ENCODE assay signal across 20 mouse cellular contexts in genomic region chr19:25613476-25614300, GRCm38 (mm10). TPM values are rescaled to one million over a fixed set of nuclear protein-coding genes. Genes with fewer than 3 reads are reported as not detected.
A peak's percentile ranks its signal among the peaks of the same experiment; 100 is the strongest.
DNase-seq lines count a peak whose midpoint lies in the region; ATAC-seq lines count a peak whose summit lies in the region.
"Had no signal": no experiment of that assay in that cellular context is flagged by ENCODE, and none has a peak within 500 bp of the region (broad histone marks: within the 10 kb centered on the region; RNA-seq: fewer than 3 reads in every experiment).

No protein-coding gene starts in this region.

- H3K4me3 ChIP-seq in midbrain, embryonic 12.5 days, result peak overlapping the region; percentile 1; the same call in 1 of the 2 replicates
- H3K4me3 ChIP-seq in midbrain, embryonic 16.5 days (ENCODE audit: low read depth, low read length), result no peak overlapping the region
- H3K4me3 ChIP-seq in embryonic facial prominence, embryonic 13.5 days, result no peak overlapping the region
- H3K4me3 ChIP-seq in limb, embryonic 10.5 days, result no peak overlapping the region
- H3K4me3 ChIP-seq: layer of hippocampus, adult 2 months; neural tube, embryonic 12.5 days had no signal

- no peak overlapping the region for H3K9ac ChIP-seq in midbrain, embryonic 12.5 days (replicated peaks)
- H3K9ac ChIP-seq in midbrain, embryonic 16.5 days (ENCODE audit: low read depth, low read length), result no peak overlapping the region
- no peak overlapping the region for H3K9ac ChIP-seq in embryonic facial prominence, embryonic 13.5 days
- H3K9ac ChIP-seq: liver, postnatal 0 days; neural tube, embryonic 12.5 days had no signal

- DNase-seq in embryo, embryonic 10 days (ENCODE audit: low spot score), result peak; percentile 52
- DNase-seq in limb, embryonic 10.5 days (ENCODE audit: low spot score), result peak; percentile 62
- no peak for DNase-seq in heart, postnatal 10 days
- no peak for DNase-seq in lung, postnatal 14 days
- no peak for DNase-seq in left cerebral cortex, postnatal 14 days (ENCODE audit: low spot score in 2 of 2)
- DNase-seq: adrenal gland, postnatal 25 days; cerebellum, adult 8-10 months; heart, adult 11 months; liver, postnatal 0 days; right cerebral cortex, postnatal 25 days; thymus, postnatal 4 days had no signal

- ATAC-seq in midbrain, embryonic 12.5 days (ENCODE audit: low FRiP score, low read depth), result no peak
- no peak for ATAC-seq in midbrain, embryonic 16.5 days
- no peak for ATAC-seq in embryonic facial prominence, embryonic 13.5 days (ENCODE audit: insufficient number of reproducible peaks, insufficient read depth, low FRiP score, low TSS enrichment, low read depth)
- ATAC-seq: intestine, embryonic 16.5 days; liver, postnatal 0 days had no signal

- intact Hi-C loops in heart, postnatal 10 days (cut with DNase I), result no loop called here
- intact Hi-C loops in left cerebral cortex, postnatal 14 days (cut with DNase I), result no loop called here

- peaks cover 18% of the 10 kb centered on the region for H3K4me1 ChIP-seq in midbrain, embryonic 12.5 days
- peaks cover 11% of the 10 kb centered on the region for H3K4me1 ChIP-seq in midbrain, embryonic 16.5 days (ENCODE audit: control insufficient read depth, insufficient read depth, low read length)
- peaks cover 16% of the 10 kb centered on the region for H3K4me1 ChIP-seq in embryonic facial prominence, embryonic 13.5 days
- H3K4me1 ChIP-seq in limb, embryonic 10.5 days, result peaks cover 72% of the 10 kb centered on the region

- 8% methylated on average over 13 of the region's 13 CpGs for WGBS in midbrain, embryonic 12.5 days
- WGBS in midbrain, embryonic 16.5 days, result 9% methylated on average over 13 of the region's 13 CpGs
- 8% methylated on average over 13 of the region's 13 CpGs for WGBS in embryonic facial prominence, embryonic 13.5 days
- 3% methylated on average over 13 of the region's 13 CpGs for WGBS in limb, embryonic 10.5 days

- H3K4me2 ChIP-seq in midbrain, embryonic 12.5 days (replicated peaks), result no peak overlapping the region
- no peak overlapping the region for H3K4me2 ChIP-seq in midbrain, embryonic 16.5 days (ENCODE audit: low read length)
- peak overlapping the region; percentile 24; the same call in 1 of the 2 replicates for H3K4me2 ChIP-seq in embryonic facial prominence, embryonic 13.5 days
- H3K4me2 ChIP-seq: neural tube, embryonic 12.5 days had no signal

- H3K36me3 ChIP-seq in midbrain, embryonic 12.5 days, result no peaks in the 10 kb centered on the region
- no peaks in the 10 kb centered on the region for H3K36me3 ChIP-seq in midbrain, embryonic 16.5 days (ENCODE audit: control insufficient read depth, insufficient read depth, low read length)
- H3K36me3 ChIP-seq in embryonic facial prominence, embryonic 13.5 days, result no peaks in the 10 kb centered on the region
- no peaks in the 10 kb centered on the region for H3K36me3 ChIP-seq in limb, embryonic 10.5 days
- H3K36me3 ChIP-seq: neural tube, embryonic 12.5 days had no signal

- no peak overlapping the region for H3K27ac ChIP-seq in midbrain, embryonic 12.5 days (replicated peaks)
- H3K27ac ChIP-seq in midbrain, embryonic 16.5 days (ENCODE audit: low read length), result no peak overlapping the region
- no peak overlapping the region for H3K27ac ChIP-seq in embryonic facial prominence, embryonic 13.5 days
- no peak overlapping the region for H3K27ac ChIP-seq in limb, embryonic 10.5 days
- H3K27ac ChIP-seq: layer of hippocampus, adult 2 months; neural tube, embryonic 12.5 days had no signal

- no peaks in the 10 kb centered on the region for H3K9me3 ChIP-seq in midbrain, embryonic 12.5 days
- no peaks in the 10 kb centered on the region for H3K9me3 ChIP-seq in midbrain, embryonic 16.5 days (replicated peaks; ENCODE audit: control insufficient read depth, low read length, poor library complexity, severe bottlenecking)
- H3K9me3 ChIP-seq in embryonic facial prominence, embryonic 13.5 days, result no peaks in the 10 kb centered on the region
- H3K9me3 ChIP-seq in limb, embryonic 10.5 days (replicated peaks), result no peaks in the 10 kb centered on the region
- H3K9me3 ChIP-seq: neural tube, embryonic 12.5 days had no signal

- peaks cover 96% of the 10 kb centered on the region for H3K27me3 ChIP-seq in midbrain, embryonic 12.5 days
- H3K27me3 ChIP-seq in midbrain, embryonic 16.5 days (ENCODE audit: control insufficient read depth, insufficient read depth, low read depth, low read length), result peaks cover 65% of the 10 kb centered on the region
- H3K27me3 ChIP-seq in embryonic facial prominence, embryonic 13.5 days, result peaks cover 100% of the 10 kb centered on the region
- peaks cover 100% of the 10 kb centered on the region for H3K27me3 ChIP-seq in limb, embryonic 10.5 days (ENCODE audit: low read depth, poor library complexity, severe bottlenecking)

RNA-seq across cellular contexts. Expression of gene Dmrt3, which starts 3.6 kb away (rescaled TPM):
- 1.0 and 2.9 TPM in 2 replicates for polyA plus RNA-seq in midbrain, embryonic 12.5 days (2016; fragmentation: Nextera tagmentation; extraction: Ambion mirVana)
- polyA plus RNA-seq in midbrain, embryonic 16.5 days (2015; fragmentation: Nextera tagmentation; extraction: Ambion mirVana), result not detected in 2 replicates
- polyA plus RNA-seq in embryonic facial prominence, embryonic 13.5 days (2015; fragmentation: Nextera tagmentation; extraction: Ambion mirVana), result 1.8 and 2.6 TPM in 2 replicates
- 0.10 and 0.26 TPM in 2 replicates for polyA plus RNA-seq in limb, embryonic 10.5 days (2016; fragmentation: Nextera tagmentation; extraction: Ambion mirVana)
- total RNA-seq in heart, postnatal 10 days (2021), result not detected
- total RNA-seq in left cerebral cortex, postnatal 14 days (2021), result not detected
- total RNA-seq: adrenal gland, postnatal 25 days; hematopoietic stem cell, adult 5-6 weeks; left cerebral cortex, adult 8-10 months had no signal
- polyA plus RNA-seq: kidney, embryonic 16.5 days; liver, postnatal 0 days had no signal

RNA-seq across cellular contexts. Expression of gene Dmrt2, which starts 58.5 kb away (rescaled TPM):
- polyA plus RNA-seq in midbrain, embryonic 12.5 days (2016; fragmentation: Nextera tagmentation; extraction: Ambion mirVana), result 0.22 and 0.29 TPM in 2 replicates
- polyA plus RNA-seq in midbrain, embryonic 16.5 days (2015; fragmentation: Nextera tagmentation; extraction: Ambion mirVana), result 0.23 TPM in 1 of 2 replicates, not detected in the other
- 8.7 and 11.5 TPM in 2 replicates for polyA plus RNA-seq in embryonic facial prominence, embryonic 13.5 days (2015; fragmentation: Nextera tagmentation; extraction: Ambion mirVana)
- polyA plus RNA-seq in limb, embryonic 10.5 days (2016; fragmentation: Nextera tagmentation; extraction: Ambion mirVana), result 2.6 and 5.6 TPM in 2 replicates
- total RNA-seq in heart, postnatal 10 days (2021), result under 1 TPM; 0.36 to 0.42 TPM
- 1 to 10 TPM; 1.6 to 1.9 TPM for total RNA-seq in left cerebral cortex, postnatal 14 days (2021)
- total RNA-seq: hematopoietic stem cell, adult 5-6 weeks had no signal

Comparison
In these comparisons a context has a peak if more than half of its experiments do, and no peak if none do; other contexts are left out.
1. DNase-seq: peak in embryo, embryonic 10 days (single experiment) and limb, embryonic 10.5 days (single experiment); none in heart, postnatal 10 days (0 of 2), lung, postnatal 14 days (single experiment) and left cerebral cortex, postnatal 14 days (0 of 2).